Mouse (Mus musculus): ENCODE measurements around the gene Rasa3. TPM values are rescaled to one million over a fixed set of nuclear protein-coding genes. Genes with fewer than 3 reads are reported as not detected.
A peak's percentile ranks its signal among the peaks of the same experiment; 100 is the strongest.

The Rasa3 gene
- total and polyA plus RNA-seq, 2 experiments from 2014 or later: 13.2 to 29.9 TPM

GRCm38 (mm10) chr8:13550718-13551573 is 126.5 kb downstream of the Rasa3 start:
- Histone ChIP-seq H3K27me3 (ENCODE audit: control insufficient read depth, insufficient read depth, low read length) (no peaks in the 10 kb centered on the region), H3K9ac (replicated peaks; ENCODE audit: low read depth, low read length) (no peak overlapping the region), H3K4me2 (ENCODE audit: low read depth, low read length) (no peak overlapping the region), H3K9me3 (replicated peaks; ENCODE audit: control insufficient read depth, low read length) (0 out of 2 replicates have a peak, but pooled peaks cover under 1% of the 10 kb centered on the region), H3K36me3 (replicated peaks; ENCODE audit: control insufficient read depth, insufficient read depth, low read length) (no peaks in the 10 kb centered on the region), H3K27ac (ENCODE audit: low read depth) (no peak overlapping the region), H3K4me1 (ENCODE audit: control insufficient read depth, insufficient read depth) (no peaks in the 10 kb centered on the region; the same call in 1 of the 2 replicates), H3K4me3 (ENCODE audit: low read depth, low read length) (no peak overlapping the region)
- 0 out of 2 replicates have a peak, but pooled peaks have one; percentile 41 for TF ChIP-seq EP300 (IDR thresholded peaks at IDR 0.05; ENCODE audit: low read depth)
- TF ChIP-seq CTCF (IDR thresholded peaks at IDR 0.05; ENCODE audit: low read depth): peak; percentile 96
- ATAC-seq (ENCODE audit: insufficient read depth, low read depth) (peak; percentile 90), DNase-seq (ENCODE audit: low spot score) (peak; percentile 96)
- 49% methylated on average over 9 of the region's 9 CpGs for WGBS

GRCm38 (mm10) chr8:13548831-13549230 is 128.6 kb downstream of the Rasa3 start:
- Histone ChIP-seq H3K27ac (ENCODE audit: low read depth) (0 out of 2 replicates have a peak overlapping the region, but pooled peaks have one; percentile 8), H3K4me3 (ENCODE audit: low read depth, low read length) (no peak overlapping the region), H3K9me3 (replicated peaks; ENCODE audit: control insufficient read depth, low read length) (0 out of 2 replicates have a peak, but pooled peaks cover 13% of the 10 kb centered on the region), H3K4me1 (ENCODE audit: control insufficient read depth, insufficient read depth) (no peaks in the 10 kb centered on the region; the same call in 1 of the 2 replicates), H3K9ac (replicated peaks; ENCODE audit: low read depth, low read length) (no peak overlapping the region), H3K36me3 (replicated peaks; ENCODE audit: control insufficient read depth, insufficient read depth, low read length) (no peaks in the 10 kb centered on the region), H3K4me2 (ENCODE audit: low read depth, low read length) (no peak overlapping the region), H3K27me3 (ENCODE audit: control insufficient read depth, insufficient read depth, low read length) (no peaks in the 10 kb centered on the region)
- no peak for ATAC-seq (ENCODE audit: insufficient read depth, low read depth)
- DNase-seq (ENCODE audit: low spot score): no peak
- TF ChIP-seq CTCF (IDR thresholded peaks at IDR 0.05; ENCODE audit: low read depth): no peak
- TF ChIP-seq EP300 (IDR thresholded peaks at IDR 0.05; ENCODE audit: low read depth): no peak
- 21% methylated on average over 9 of the region's 9 CpGs for WGBS

- Histone ChIP-seq H3K27ac (ENCODE audit: low read depth) (no peak overlapping the region), H3K4me1 (ENCODE audit: control insufficient read depth, insufficient read depth) (no peaks in the 10 kb centered on the region; the same call in 1 of the 2 replicates), H3K9ac (replicated peaks; ENCODE audit: low read depth, low read length) (no peak overlapping the region), H3K4me2 (ENCODE audit: low read depth, low read length) (no peak overlapping the region), H3K9me3 (replicated peaks; ENCODE audit: control insufficient read depth, low read length) (0 out of 2 replicates have a peak, but pooled peaks cover 13% of the 10 kb centered on the region), H3K4me3 (ENCODE audit: low read depth, low read length) (no peak overlapping the region), H3K36me3 (replicated peaks; ENCODE audit: control insufficient read depth, insufficient read depth, low read length) (no peaks in the 10 kb centered on the region), H3K27me3 (ENCODE audit: control insufficient read depth, insufficient read depth, low read length) (no peaks in the 10 kb centered on the region)
- 26% methylated on average over 4 of the region's 4 CpGs for WGBS
- ATAC-seq (ENCODE audit: insufficient read depth, low read depth): peak; percentile 54
- TF ChIP-seq CTCF (IDR thresholded peaks at IDR 0.05; ENCODE audit: low read depth) (peak; percentile 82), EP300 (IDR thresholded peaks at IDR 0.05; ENCODE audit: low read depth) (no peak)
- peak; percentile 62 for DNase-seq (ENCODE audit: low spot score)
Observed at GRCm38 (mm10) chr8:13548235-13548634, 129.2 kb downstream of the Rasa3 start.

GRCm38 (mm10) chr8:13546421-13546820 is 131.0 kb downstream of the Rasa3 start:
- DNase-seq (ENCODE audit: low spot score) (no peak), ATAC-seq (ENCODE audit: insufficient read depth, low read depth) (no peak)
- WGBS: 76% methylated on average over 4 of the region's 4 CpGs
- Histone ChIP-seq H3K36me3 (replicated peaks; ENCODE audit: control insufficient read depth, insufficient read depth, low read length) (no peaks in the 10 kb centered on the region), H3K4me1 (ENCODE audit: control insufficient read depth, insufficient read depth) (no peaks in the 10 kb centered on the region; the same call in 1 of the 2 replicates), H3K27me3 (ENCODE audit: control insufficient read depth, insufficient read depth, low read length) (no peaks in the 10 kb centered on the region), H3K9ac (replicated peaks; ENCODE audit: low read depth, low read length) (no peak overlapping the region), H3K9me3 (replicated peaks; ENCODE audit: control insufficient read depth, low read length) (0 out of 2 replicates have a peak, but pooled peaks cover 13% of the 10 kb centered on the region), H3K4me3 (ENCODE audit: low read depth, low read length) (no peak overlapping the region), H3K27ac (ENCODE audit: low read depth) (no peak overlapping the region), H3K4me2 (ENCODE audit: low read depth, low read length) (no peak overlapping the region)
- no peak for TF ChIP-seq CTCF (IDR thresholded peaks at IDR 0.05; ENCODE audit: low read depth)
- TF ChIP-seq EP300 (IDR thresholded peaks at IDR 0.05; ENCODE audit: low read depth): no peak

GRCm38 (mm10) chr8:13541526-13541925 is 135.9 kb downstream of the Rasa3 start:
- no peak overlapping the region for H3K27ac ChIP-seq (ENCODE audit: low read depth)
- H3K9ac ChIP-seq (replicated peaks; ENCODE audit: low read depth, low read length): no peak overlapping the region
- H3K36me3 ChIP-seq (replicated peaks; ENCODE audit: control insufficient read depth, insufficient read depth, low read length): no peaks in the 10 kb centered on the region
- H3K27me3 ChIP-seq (ENCODE audit: control insufficient read depth, insufficient read depth, low read length): no peaks in the 10 kb centered on the region
- no peaks in the 10 kb centered on the region for H3K4me1 ChIP-seq (ENCODE audit: control insufficient read depth, insufficient read depth)
- WGBS: 52% methylated on average over 5 of the region's 5 CpGs
- ATAC-seq (ENCODE audit: insufficient read depth, low read depth): no peak
- DNase-seq (ENCODE audit: low spot score): no peak
- H3K4me2 ChIP-seq (ENCODE audit: low read depth, low read length): no peak overlapping the region
- H3K4me3 ChIP-seq (ENCODE audit: low read depth, low read length): no peak overlapping the region
- 0 out of 2 replicates have a peak, but pooled peaks cover 13% of the 10 kb centered on the region for H3K9me3 ChIP-seq (replicated peaks; ENCODE audit: control insufficient read depth, low read length)
- TF ChIP-seq CTCF (IDR thresholded peaks at IDR 0.05; ENCODE audit: low read depth) (no peak), EP300 (IDR thresholded peaks at IDR 0.05; ENCODE audit: low read depth) (no peak)

Data from heart, postnatal 0 days (tissue).